Comparison of ENCODE assay signal across 28 mouse cellular contexts in the genomic region with DNA sequence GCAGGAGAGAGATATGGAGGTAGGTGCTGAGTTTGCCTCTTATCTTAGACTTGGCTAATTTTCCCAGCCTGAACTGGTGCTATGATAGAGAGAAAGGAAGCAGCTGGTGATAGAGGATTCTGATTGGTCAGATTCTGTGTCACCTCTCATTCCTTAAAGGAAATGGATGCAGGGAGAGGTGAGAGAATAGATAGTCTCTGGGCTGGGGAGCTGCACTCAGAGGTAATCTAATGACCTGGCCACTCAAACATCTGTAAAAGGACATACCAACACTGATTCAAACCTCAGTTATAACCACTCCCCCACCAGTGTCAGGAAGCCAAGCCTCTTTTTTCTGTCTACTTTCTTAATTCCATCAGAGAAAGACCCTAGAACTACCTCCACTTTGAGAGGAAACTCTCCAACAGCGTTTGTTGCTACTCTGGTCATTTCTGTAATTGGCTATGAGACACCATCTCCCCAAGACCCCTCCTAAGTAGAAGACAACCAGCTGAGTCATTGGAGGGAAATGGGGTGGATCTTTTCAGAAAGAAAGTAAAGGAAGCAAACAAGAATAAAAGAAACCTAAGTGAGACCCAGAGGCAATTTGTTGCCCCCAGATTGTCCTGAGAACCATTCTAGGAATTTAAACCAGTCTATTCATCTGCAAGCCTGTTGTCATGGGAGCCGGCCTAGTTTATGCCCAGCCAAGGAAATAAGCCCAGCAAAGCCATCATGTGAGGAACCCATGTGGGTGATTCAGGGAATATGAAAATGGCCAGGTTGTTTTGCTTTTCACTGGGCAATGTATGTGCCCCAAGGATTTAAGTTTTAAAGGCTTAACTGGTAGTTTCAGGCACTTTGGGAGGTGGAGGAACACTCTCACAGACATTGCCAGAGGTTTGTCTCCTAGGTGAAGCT. TPM values are rescaled to one million over a fixed set of nuclear protein-coding genes. Genes with fewer than 3 reads are reported as not detected.
DNase-seq lines count a peak whose midpoint lies in the region; ATAC-seq and TF ChIP-seq lines count a peak whose summit lies in the region.
"Had no signal": no experiment of that assay in that cellular context is flagged by ENCODE, and none has a peak within 500 bp of the region (broad histone marks: within the 10 kb centered on the region; RNA-seq: fewer than 3 reads in every experiment).

No protein-coding gene starts in this region.

- H3K4me3 ChIP-seq in forebrain, postnatal 0 days (ENCODE audit: low read depth, low read length): no peak overlapping the region
- H3K4me3 ChIP-seq in forebrain, embryonic 16.5 days (replicated peaks; ENCODE audit: low read length): no peak overlapping the region
- H3K4me3 ChIP-seq in hindbrain, postnatal 0 days (ENCODE audit: low read length): no peak overlapping the region
- H3K4me3 ChIP-seq in hindbrain, embryonic 13.5 days: no peak overlapping the region
- H3K4me3 ChIP-seq: embryonic facial prominence, embryonic 12.5 days; forebrain, embryonic 15.5 days; heart, embryonic 15.5 days had no signal

- no peak for TF ChIP-seq CTCF in forebrain, postnatal 0 days (IDR thresholded peaks at IDR 0.05; ENCODE audit: low read depth)
- no peak for TF ChIP-seq CTCF in hindbrain, postnatal 0 days (IDR thresholded peaks at IDR 0.05; ENCODE audit: low read depth)

- H3K9me3 ChIP-seq in forebrain, postnatal 0 days (ENCODE audit: low read length): no peaks in the 10 kb centered on the region
- H3K9me3 ChIP-seq in forebrain, embryonic 16.5 days (ENCODE audit: control insufficient read depth, low read length): no peaks in the 10 kb centered on the region
- H3K9me3 ChIP-seq in hindbrain, postnatal 0 days (ENCODE audit: low read length): no peaks in the 10 kb centered on the region
- H3K9me3 ChIP-seq in hindbrain, embryonic 13.5 days: no peaks in the 10 kb centered on the region
- H3K9me3 ChIP-seq: embryonic facial prominence, embryonic 12.5 days; forebrain, embryonic 15.5 days; heart, embryonic 15.5 days had no signal

- ATAC-seq in forebrain, postnatal 0 days: 0 out of 2 replicates have a peak, but pooled peaks have one; percentile 45
- ATAC-seq in forebrain, embryonic 16.5 days: no peak
- 0 out of 2 replicates have a peak, but pooled peaks have one; percentile 47 for ATAC-seq in hindbrain, postnatal 0 days
- no peak for ATAC-seq in hindbrain, embryonic 13.5 days (ENCODE audit: low FRiP score)
- ATAC-seq: activated CD4-positive, CD25-positive, alpha-beta regulatory T cell, adult 4 months; forebrain, embryonic 15.5 days; hindbrain, embryonic 16.5 days had no signal

- no peak overlapping the region for H3K4me2 ChIP-seq in forebrain, postnatal 0 days (ENCODE audit: low read depth)
- H3K4me2 ChIP-seq in forebrain, embryonic 16.5 days (ENCODE audit: low read length): no peak overlapping the region
- H3K4me2 ChIP-seq in hindbrain, postnatal 0 days (ENCODE audit: low read depth, low read length): no peak overlapping the region
- no peak overlapping the region for H3K4me2 ChIP-seq in hindbrain, embryonic 13.5 days
- H3K4me2 ChIP-seq: embryonic facial prominence, embryonic 12.5 days; forebrain, embryonic 15.5 days; heart, embryonic 15.5 days had no signal

- H3K27ac ChIP-seq in forebrain, postnatal 0 days (ENCODE audit: low read depth, low read length): no peak overlapping the region
- H3K27ac ChIP-seq in forebrain, embryonic 16.5 days (ENCODE audit: low read length): no peak overlapping the region
- H3K27ac ChIP-seq in hindbrain, postnatal 0 days: no peak overlapping the region
- H3K27ac ChIP-seq in hindbrain, embryonic 13.5 days: no peak overlapping the region
- H3K27ac ChIP-seq: embryonic facial prominence, embryonic 12.5 days; forebrain, embryonic 15.5 days; heart, embryonic 15.5 days had no signal

- WGBS in forebrain, postnatal 0 days: 25% methylated on average over 2 of the region's 2 CpGs
- WGBS in forebrain, embryonic 16.5 days: 16% methylated on average over 2 of the region's 2 CpGs
- 41% methylated on average over 2 of the region's 2 CpGs for WGBS in hindbrain, postnatal 0 days
- WGBS in hindbrain, embryonic 13.5 days: 49% methylated on average over 2 of the region's 2 CpGs

- no peak for DNase-seq in forebrain, postnatal 0 days
- peak; percentile 8 for DNase-seq in hindbrain, postnatal 0 days (ENCODE audit: low spot score)
- DNase-seq in R1 (ENCODE audit: low read depth, low spot score): peak; percentile 64
- peak; percentile 9 for DNase-seq in retina, embryonic 14.5 days (ENCODE audit: low spot score)
- no peak for DNase-seq in kidney, postnatal 4 days
- DNase-seq in spleen, adult 18-20 months: no peak
- DNase-seq: adrenal gland, postnatal 25 days; cerebellum, adult 11 months; cerebellum, adult 8-10 months; cerebellum, postnatal 14 days; embryo, embryonic 11 days; gastrocnemius, postnatal 14 days; heart, postnatal 14 days; kidney, adult 11 months had no signal

- H3K9ac ChIP-seq in forebrain, postnatal 0 days: no peak overlapping the region
- no peak overlapping the region for H3K9ac ChIP-seq in forebrain, embryonic 16.5 days (replicated peaks; ENCODE audit: low read depth, low read length)
- no peak overlapping the region for H3K9ac ChIP-seq in hindbrain, postnatal 0 days (replicated peaks; ENCODE audit: low read length)
- no peak overlapping the region for H3K9ac ChIP-seq in hindbrain, embryonic 13.5 days
- H3K9ac ChIP-seq: embryonic facial prominence, embryonic 12.5 days; forebrain, embryonic 15.5 days; heart, embryonic 15.5 days had no signal

- no peaks in the 10 kb centered on the region for H3K4me1 ChIP-seq in forebrain, postnatal 0 days (ENCODE audit: insufficient read depth)
- H3K4me1 ChIP-seq in forebrain, embryonic 16.5 days (replicated peaks; ENCODE audit: control insufficient read depth, insufficient read depth, low read length): peaks cover 3% of the 10 kb centered on the region; the same call in 1 of the 2 replicates
- no peaks in the 10 kb centered on the region for H3K4me1 ChIP-seq in hindbrain, postnatal 0 days (ENCODE audit: insufficient read depth, low read length)
- 0 out of 2 replicates have a peak, but pooled peaks cover 6% of the 10 kb centered on the region for H3K4me1 ChIP-seq in hindbrain, embryonic 13.5 days (replicated peaks)
- H3K4me1 ChIP-seq: embryonic facial prominence, embryonic 12.5 days; heart, embryonic 15.5 days had no signal

- no peaks in the 10 kb centered on the region for H3K27me3 ChIP-seq in forebrain, postnatal 0 days (ENCODE audit: insufficient read depth, low read length)
- H3K27me3 ChIP-seq in forebrain, embryonic 16.5 days (replicated peaks; ENCODE audit: control insufficient read depth, insufficient read depth, low read length): no peaks in the 10 kb centered on the region
- no peaks in the 10 kb centered on the region for H3K27me3 ChIP-seq in hindbrain, postnatal 0 days (ENCODE audit: insufficient read depth, low read length)
- no peaks in the 10 kb centered on the region for H3K27me3 ChIP-seq in hindbrain, embryonic 13.5 days
- H3K27me3 ChIP-seq: embryonic facial prominence, embryonic 12.5 days; forebrain, embryonic 15.5 days; heart, embryonic 15.5 days had no signal

- no peaks in the 10 kb centered on the region for H3K36me3 ChIP-seq in forebrain, postnatal 0 days (ENCODE audit: insufficient read depth)
- no peaks in the 10 kb centered on the region for H3K36me3 ChIP-seq in forebrain, embryonic 16.5 days (ENCODE audit: control insufficient read depth, insufficient read depth)
- H3K36me3 ChIP-seq in hindbrain, postnatal 0 days (ENCODE audit: insufficient read depth, low read length): no peaks in the 10 kb centered on the region
- no peaks in the 10 kb centered on the region for H3K36me3 ChIP-seq in hindbrain, embryonic 13.5 days
- H3K36me3 ChIP-seq: embryonic facial prominence, embryonic 12.5 days; forebrain, embryonic 15.5 days; heart, embryonic 15.5 days had no signal

RNA-seq across cellular contexts. Expression of a gene that starts 38.7 kb away (rescaled TPM):
- 0.48 and 0.92 TPM in 2 replicates for total RNA-seq in forebrain, postnatal 0 days (2014; rRNA removed)
- polyA plus RNA-seq in forebrain, postnatal 0 days (2015; fragmentation: Nextera tagmentation; extraction: Ambion mirVana): 0.36 and 0.44 TPM in 2 replicates
- 0.41 and 0.56 TPM in 2 replicates for polyA plus RNA-seq in forebrain, embryonic 16.5 days (2015; fragmentation: Nextera tagmentation; extraction: Ambion mirVana)
- 0.22 and 0.42 TPM in 2 replicates for total RNA-seq in hindbrain, postnatal 0 days (2014; rRNA removed)
- 1.2 and 1.9 TPM in 2 replicates for polyA plus RNA-seq in hindbrain, postnatal 0 days (2015; fragmentation: Nextera tagmentation; extraction: Ambion mirVana)
- polyA plus RNA-seq in hindbrain, embryonic 13.5 days (2015; fragmentation: Nextera tagmentation; extraction: Ambion mirVana): 1.1 and 1.3 TPM in 2 replicates
- total RNA-seq: adrenal gland, adult 18-20 months; gastrocnemius, adult 18-20 months; gastrocnemius, postnatal 14 days; heart, adult 8-10 months; heart, postnatal 14 days had no signal
- polyA plus RNA-seq: activated CD4-positive, CD25-positive, alpha-beta regulatory T cell, adult 4 months; C2C12; heart, embryonic 15.5 days; intestine, embryonic 14.5 days had no signal

RNA-seq across cellular contexts. Expression of a gene that starts 38.9 kb away (rescaled TPM):
- total RNA-seq in forebrain, postnatal 0 days (2014; rRNA removed): 165 and 188 TPM in 2 replicates
- polyA plus RNA-seq in forebrain, postnatal 0 days (2015; fragmentation: Nextera tagmentation; extraction: Ambion mirVana): 194 and 213 TPM in 2 replicates
- 138 and 163 TPM in 2 replicates for polyA plus RNA-seq in forebrain, embryonic 16.5 days (2015; fragmentation: Nextera tagmentation; extraction: Ambion mirVana)
- 143 and 154 TPM in 2 replicates for total RNA-seq in hindbrain, postnatal 0 days (2014; rRNA removed)
- polyA plus RNA-seq in hindbrain, postnatal 0 days (2015; fragmentation: Nextera tagmentation; extraction: Ambion mirVana): 157 and 172 TPM in 2 replicates
- 128 and 134 TPM in 2 replicates for polyA plus RNA-seq in hindbrain, embryonic 13.5 days (2015; fragmentation: Nextera tagmentation; extraction: Ambion mirVana)
- total RNA-seq: common myeloid progenitor, adult 5-6 weeks; gastrocnemius, adult 18-20 months; heart, postnatal 14 days had no signal
- polyA plus RNA-seq: gonadal fat pad, adult 2 months had no signal

Comparison
In these comparisons a context has a peak if more than half of its experiments do, and no peak if none do; other contexts are left out.
1. ATAC-seq: peak in forebrain, postnatal 0 days (single experiment) and hindbrain, postnatal 0 days (single experiment); none in forebrain, embryonic 16.5 days (single experiment) and hindbrain, embryonic 13.5 days (single experiment).
2. DNase-seq: peak in hindbrain, postnatal 0 days (single experiment), R1 (single experiment) and retina, embryonic 14.5 days (single experiment); none in forebrain, postnatal 0 days (single experiment), kidney, postnatal 4 days (0 of 2) and spleen, adult 18-20 months (0 of 2).